Mouse (Mus musculus) liver, embryonic 16.5 days (tissue): ENCODE data around the gene Ptcra. TPM values are rescaled to one million over a fixed set of nuclear protein-coding genes. Genes with fewer than 3 reads are reported as not detected.
A peak's percentile ranks its signal among the peaks of the same experiment; 100 is the strongest.

Experiments used
- ATAC-seq: fragments of 200-750 bp; cut with Nextera tagmentation; 2 replicates; pipeline ENCODE4 v1.8.0; 2017; ENCODE audit warnings: low read depth, mild to moderate bottlenecking, moderate number of reproducible peaks, moderate library complexity
- H3K27ac ChIP-seq: fragments of 300-500 bp; sonication (generic); 2 replicates; pipeline ENCODE4 v1.5.1; 2014; ENCODE audit warnings: mild to moderate bottlenecking, low read length
- H3K27me3 ChIP-seq: fragments of 300-500 bp; sonication (generic); 2 replicates; pipeline ENCODE4 v1.6.1; 2014; ENCODE audit warnings: low read depth, low read length, mixed read lengths; ENCODE audit not compliant: control insufficient read depth, insufficient read depth
- H3K36me3 ChIP-seq: fragments of 300-500 bp; sonication (generic); 2 replicates; pipeline ENCODE4 v1.6.1; 2014; ENCODE audit warnings: mild to moderate bottlenecking; ENCODE audit not compliant: control insufficient read depth, insufficient read depth
- H3K4me1 ChIP-seq: fragments of 300-500 bp; sonication (generic); 2 replicates; pipeline ENCODE4 v1.6.1; 2014; ENCODE audit warnings: low read depth, low read length, mixed read lengths; ENCODE audit not compliant: control insufficient read depth
- H3K4me2 ChIP-seq: fragments of 300-500 bp; sonication (generic); 2 replicates; pipeline ENCODE4 v1.6.1; 2014; ENCODE audit warnings: low read depth, low read length, mixed read lengths
- H3K4me3 ChIP-seq: fragments of 300-500 bp; sonication (generic); 2 replicates; pipeline ENCODE4 v1.5.1; 2014; ENCODE audit warnings: low read depth, mild to moderate bottlenecking, low read length
- H3K9ac ChIP-seq: fragments of 300-500 bp; sonication (generic); 2 replicates; pipeline ENCODE4 v1.6.1; 2014; ENCODE audit warnings: low read depth, low read length
- H3K9me3 ChIP-seq: fragments of 300-500 bp; sonication (generic); replicated peaks from 2 replicates; pipeline ENCODE4 v1.6.1; 2016; ENCODE audit warnings: low read length; ENCODE audit not compliant: control insufficient read depth
- WGBS: fragments of 180-500 bp; shearing (Covaris S2); extraction: QIAGEN DNeasy Blood & Tissue Kit; methylation state at CpG from one replicate; pipeline ENCODE4 v1.1.7; 2014; ENCODE audit not compliant: insufficient replicate concordance; 5-methylcytosine and 5-hydroxymethylcytosine counted together
- polyA plus RNA-seq: library from polyadenylated mRNA; unstranded; fragments of >200 nt; fragmentation: Nextera tagmentation; extraction: Ambion mirVana; gene quantifications from 2 replicates; pipeline ENCODE4 v1.2.1, GENCODE M21; 2015

The Ptcra gene
- polyA plus RNA-seq, 1 experiment from 2014 or later, result 0.13 TPM

- Histone ChIP-seq H3K9me3 (no peaks in the 10 kb centered on the region), H3K4me2 (no peak overlapping the region), H3K4me3 (no peak overlapping the region), H3K36me3 (no peaks in the 10 kb centered on the region), H3K27me3 (no peaks in the 10 kb centered on the region), H3K27ac (no peak overlapping the region), H3K4me1 (no peaks in the 10 kb centered on the region), H3K9ac (no peak overlapping the region)
- ATAC-seq, result no peak
- 74% methylated on average over 12 of the region's 12 CpGs for WGBS
Observed at GRCm38 (mm10) chr17:46758753-46759152, 4.8 kb downstream of the Ptcra start.

GRCm38 (mm10) chr17:46751794-46752556 is 11.5 kb downstream of the Ptcra start, which contains the start of gene Cnpy3:
Gene Cnpy3, minus strand, starts transcription at chr17:46752214.
- WGBS, result under 1% methylated on average over 57 of the region's 58 CpGs
- no peaks in the 10 kb centered on the region for H3K27me3 ChIP-seq
- H3K27ac ChIP-seq, result peak within 1 kb of the TSS; percentile 91
- H3K4me3 ChIP-seq, result peak within 1 kb of the TSS; percentile 77
- H3K9ac ChIP-seq, result peak within 1 kb of the TSS; percentile 73
- H3K4me1 ChIP-seq, result peaks cover 15% of the 10 kb centered on the region
- peaks cover 1% of the 10 kb centered on the region; the same call in 1 of the 2 replicates for H3K36me3 ChIP-seq
- no peaks in the 10 kb centered on the region for H3K9me3 ChIP-seq
- peak; percentile 99 for ATAC-seq
- H3K4me2 ChIP-seq, result peak within 1 kb of the TSS; percentile 88

DNA sequence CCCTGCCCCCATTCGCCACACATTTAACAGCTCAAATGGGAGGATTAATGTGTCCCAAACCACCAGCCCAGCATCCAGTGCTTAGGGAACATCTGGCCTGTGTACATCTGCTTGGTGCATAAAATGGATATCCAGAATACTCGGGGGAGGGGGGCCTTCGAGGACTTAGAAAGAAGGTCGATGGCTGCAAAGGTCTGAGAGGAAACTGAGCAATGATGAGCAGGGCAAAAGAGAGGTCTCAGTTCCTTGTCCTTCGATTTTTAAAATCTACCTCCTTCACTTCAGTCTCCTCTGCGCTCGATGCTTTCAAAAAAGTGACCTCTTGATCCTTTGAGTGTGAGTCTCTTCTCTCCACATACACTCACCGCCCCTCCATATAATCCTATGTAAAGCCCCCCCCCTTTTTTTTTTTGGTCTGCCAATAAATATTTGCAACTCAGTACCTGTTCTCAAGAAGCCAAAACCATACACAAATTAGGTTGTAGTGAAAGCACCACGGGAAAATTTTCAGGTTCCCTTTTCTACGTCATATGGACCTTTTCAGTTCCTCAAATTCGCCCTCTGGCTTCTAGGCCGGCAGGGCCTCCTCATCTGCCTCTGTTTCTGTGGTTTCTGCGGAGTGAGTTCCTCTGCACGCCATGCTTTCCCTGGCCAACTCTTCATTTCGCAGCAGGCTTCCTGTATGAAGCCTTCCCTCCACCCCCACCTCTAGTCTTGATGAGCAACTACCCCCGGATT is 12.3 kb downstream of the Ptcra start:
- peak overlapping the region; percentile 77 for H3K4me3 ChIP-seq
- no peaks in the 10 kb centered on the region for H3K9me3 ChIP-seq
- H3K27me3 ChIP-seq, result no peaks in the 10 kb centered on the region
- 12% methylated on average over 16 of the region's 16 CpGs for WGBS
- ATAC-seq, result peak; percentile 2
- peaks cover 2% of the 10 kb centered on the region; the same call in 1 of the 2 replicates for H3K36me3 ChIP-seq
- H3K4me1 ChIP-seq, result peaks cover 15% of the 10 kb centered on the region
- H3K9ac ChIP-seq, result peak overlapping the region; percentile 73
- H3K4me2 ChIP-seq, result peak overlapping the region; percentile 88
- peak overlapping the region; percentile 91 for H3K27ac ChIP-seq

DNA sequence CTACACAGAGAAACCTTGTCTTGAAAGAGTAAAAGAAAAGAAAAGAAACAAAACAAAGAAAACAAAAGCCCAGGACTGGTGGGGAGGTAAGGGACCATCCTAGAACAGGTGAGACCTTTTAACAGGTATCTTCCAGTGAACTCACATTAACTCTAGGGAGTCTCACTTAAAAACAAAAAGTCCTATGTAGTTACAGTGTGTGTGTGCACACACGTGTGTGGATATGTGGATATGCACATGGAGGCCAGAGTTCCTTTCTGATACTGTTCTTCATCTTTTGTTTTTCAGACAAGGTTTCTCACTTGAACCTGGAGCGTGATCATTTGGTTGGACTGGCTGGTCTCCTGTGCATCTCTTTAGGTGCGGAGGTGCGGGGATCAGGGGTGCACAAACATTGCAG is 12.9 kb downstream of the Ptcra start:
- Histone ChIP-seq H3K4me1 (peaks cover 15% of the 10 kb centered on the region), H3K9me3 (no peaks in the 10 kb centered on the region), H3K36me3 (peaks cover 2% of the 10 kb centered on the region; the same call in 1 of the 2 replicates), H3K27me3 (no peaks in the 10 kb centered on the region), H3K27ac (peak overlapping the region; percentile 91; the same call in 1 of the 2 replicates), H3K4me2 (peak overlapping the region; percentile 88), H3K9ac (peak overlapping the region; percentile 73), H3K4me3 (peak overlapping the region; percentile 77)
- 68% methylated on average over 4 of the region's 4 CpGs for WGBS
- ATAC-seq, result no peak

- Histone ChIP-seq H3K27ac (no peak overlapping the region), H3K36me3 (peaks cover 2% of the 10 kb centered on the region; the same call in 1 of the 2 replicates), H3K9ac (no peak overlapping the region), H3K4me3 (no peak overlapping the region), H3K27me3 (no peaks in the 10 kb centered on the region), H3K4me2 (no peak overlapping the region), H3K4me1 (peaks cover 15% of the 10 kb centered on the region), H3K9me3 (no peaks in the 10 kb centered on the region)
- 74% methylated on average over 5 of the region's 5 CpGs for WGBS
- no peak for ATAC-seq
Observed at GRCm38 (mm10) chr17:46749282-46749681, 14.2 kb downstream of the Ptcra start.

GRCm38 (mm10) chr17:46747806-46748205 is 15.7 kb downstream of the Ptcra start:
- 61% methylated on average over 2 of the region's 2 CpGs for WGBS
- H3K27ac ChIP-seq, result no peak overlapping the region
- H3K4me2 ChIP-seq, result no peak overlapping the region
- peaks cover 2% of the 10 kb centered on the region; the same call in 1 of the 2 replicates for H3K36me3 ChIP-seq
- no peak for ATAC-seq
- H3K4me3 ChIP-seq, result no peak overlapping the region
- H3K9me3 ChIP-seq, result no peaks in the 10 kb centered on the region
- H3K4me1 ChIP-seq, result peaks cover 15% of the 10 kb centered on the region
- H3K27me3 ChIP-seq, result no peaks in the 10 kb centered on the region
- no peak overlapping the region for H3K9ac ChIP-seq

- Histone ChIP-seq H3K4me3 (no peak overlapping the region), H3K27me3 (no peaks in the 10 kb centered on the region), H3K27ac (no peak overlapping the region)
Observed at GRCm38 (mm10) chr17:46747234-46747633, 16.3 kb downstream of the Ptcra start.

DNA sequence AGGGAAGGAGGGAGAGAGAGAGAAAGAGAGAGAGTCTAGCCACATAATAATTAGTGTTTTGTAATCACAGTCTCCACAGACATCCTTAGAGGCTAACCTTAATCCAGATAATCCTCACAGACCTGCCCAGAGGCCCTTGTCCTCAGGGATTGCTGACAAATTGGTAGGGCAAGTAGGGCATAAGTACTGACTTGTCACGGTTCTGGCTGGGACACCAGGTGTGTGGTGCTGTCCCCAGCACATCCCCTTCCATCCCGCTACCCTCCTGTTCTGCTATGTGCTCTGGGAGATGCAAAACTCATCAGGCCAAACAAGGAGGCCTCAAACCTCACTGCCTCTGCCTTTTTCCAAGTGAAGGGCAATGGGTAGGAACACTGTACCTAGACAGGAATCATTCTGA is 18.0 kb downstream of the Ptcra start:
- WGBS, result 83% methylated on average over 2 of the region's 2 CpGs
- peaks cover 2% of the 10 kb centered on the region; the same call in 1 of the 2 replicates for H3K36me3 ChIP-seq

More at GRCm38 (mm10) chr17:46747234-46747633, 16.3 kb downstream of the Ptcra start:
- no peak overlapping the region for H3K9ac ChIP-seq
- H3K36me3 ChIP-seq, result peaks cover 2% of the 10 kb centered on the region; the same call in 1 of the 2 replicates
- H3K9me3 ChIP-seq, result no peaks in the 10 kb centered on the region
- WGBS, result 66% methylated on average over 8 of the region's 8 CpGs
- no peak overlapping the region for H3K4me2 ChIP-seq
- H3K4me1 ChIP-seq, result peaks cover 9% of the 10 kb centered on the region
- no peak for ATAC-seq

More for the DNA sequence above, 18.0 kb downstream of the Ptcra start:
- no peak overlapping the region for H3K9ac ChIP-seq
- no peaks in the 10 kb centered on the region for H3K27me3 ChIP-seq
- no peaks in the 10 kb centered on the region for H3K9me3 ChIP-seq
- no peak for ATAC-seq
- no peak overlapping the region for H3K27ac ChIP-seq
- peaks cover 3% of the 10 kb centered on the region; the same call in 1 of the 2 replicates for H3K4me1 ChIP-seq
- H3K4me3 ChIP-seq, result no peak overlapping the region
- no peak overlapping the region for H3K4me2 ChIP-seq
